8 mouse cellular contexts compared by ENCODE assay signal in the genomic region with DNA sequence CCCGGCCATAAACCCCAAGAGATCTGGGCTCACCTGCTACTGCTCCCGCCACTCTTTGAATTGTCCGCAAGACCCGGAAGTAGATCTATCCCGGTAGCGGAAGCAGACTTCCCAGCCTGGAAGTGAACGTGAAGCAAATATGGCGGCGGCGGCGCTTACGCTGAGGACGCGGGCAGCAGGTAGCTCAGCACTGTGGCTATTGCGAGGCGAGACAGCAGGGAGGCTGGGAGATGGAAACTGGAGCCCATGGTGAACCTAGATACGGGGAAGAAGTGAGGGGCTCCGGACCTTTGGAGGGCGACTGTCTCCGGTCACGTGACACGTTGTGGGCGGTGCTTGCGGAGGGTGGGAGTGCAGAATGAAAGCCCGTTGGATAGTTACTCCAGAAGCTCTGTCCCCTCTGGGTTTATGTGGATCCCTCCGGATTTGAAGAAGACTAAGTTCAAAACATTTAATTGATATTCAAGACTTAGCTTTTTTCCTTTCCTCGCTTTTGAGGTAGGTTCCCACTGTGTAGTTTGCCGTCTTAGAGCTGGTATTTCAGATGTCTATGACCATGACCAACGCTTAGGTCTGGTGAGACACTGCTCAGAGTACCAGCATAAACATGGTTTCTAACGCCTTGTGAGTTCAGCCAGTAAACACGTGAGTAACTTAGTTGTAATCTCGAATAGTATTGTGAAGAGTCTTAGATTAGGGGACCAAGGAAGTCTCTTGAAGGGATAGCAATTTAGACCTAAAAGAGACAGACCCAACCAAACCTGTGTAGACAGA. TPM values are rescaled to one million over a fixed set of nuclear protein-coding genes. Genes with fewer than 3 reads are reported as not detected.
DNase-seq lines count a peak whose midpoint lies in the region; TF ChIP-seq lines count a peak whose summit lies in the region.

A gene (plus strand): TSS at position 105 of the 774 bp plus-strand sequence.
A gene (minus strand): TSS at position 302 of the 774 bp plus-strand sequence.

- peak; percentile 88 for DNase-seq in adipocyte (ENCODE audit: low spot score)
- DNase-seq in gastrocnemius, postnatal 10 days, result peak; percentile 87
- DNase-seq in induced T-regulatory cell, adult 2 months (ENCODE audit: low read depth), result peak; percentile 92
- DNase-seq in left cerebral cortex, adult 9 months (ENCODE audit: low spot score in 2 of 2), result peak; percentile 67 to 90
- peak; percentile 86 to 91 for DNase-seq in right cerebral cortex, adult 2 months (ENCODE audit: low spot score in 2 of 2)
- peak; percentile 31 for DNase-seq in urinary bladder, postnatal 10 days (ENCODE audit: low spot score)

- peak within 1 kb of the TSS; percentile 94 for H3K27ac ChIP-seq in cortical plate, adult 2 months (ENCODE audit: insufficient read depth, low read length)

- H3K27me3 ChIP-seq in megakaryocyte, embryonic 14.5 days (replicated peaks), result no peaks in the 10 kb centered on the region

- peaks cover 55% of the 10 kb centered on the region for H3K36me3 ChIP-seq in megakaryocyte, embryonic 14.5 days (replicated peaks; ENCODE audit: low read length)

- no peak for TF ChIP-seq CTCF in cortical plate, adult 2 months (IDR thresholded peaks at IDR 0.05; ENCODE audit: extremely low read depth, insufficient read depth, low read length)

- peak; percentile 53; the same call in 1 of the 2 replicates for TF ChIP-seq POLR2A in cortical plate, adult 2 months (IDR thresholded peaks at IDR 0.05; ENCODE audit: extremely low read depth, insufficient read depth, low read length)

- peaks cover 6% of the 10 kb centered on the region; the same call in 1 of the 2 replicates for H3K4me1 ChIP-seq in cortical plate, adult 2 months (ENCODE audit: control insufficient read depth, insufficient read depth, low read length)
- H3K4me1 ChIP-seq in megakaryocyte, embryonic 14.5 days, result peaks cover 32% of the 10 kb centered on the region

- H3K4me3 ChIP-seq in cortical plate, adult 2 months (ENCODE audit: insufficient read depth, low read length), result peak within 1 kb of the TSS; percentile 93
- H3K4me3 ChIP-seq in megakaryocyte, embryonic 14.5 days (replicated peaks), result peak within 1 kb of the TSS; percentile 98

- H3K9me3 ChIP-seq in megakaryocyte, embryonic 14.5 days, result no peaks in the 10 kb centered on the region

RNA-seq across cellular contexts. Expression of the first gene that starts in this region (rescaled TPM):
- 122 and 130 TPM in 2 replicates for polyA plus RNA-seq in cortical plate, adult 2 months (2012; rRNA removed)
- 10 to 100 TPM; 50.2 to 63.1 TPM for total RNA-seq in gastrocnemius, postnatal 10 days (2021)
- polyA plus RNA-seq in megakaryocyte, embryonic 14.5 days (2012; ENCODE audit: insufficient read depth, low replicate concordance), result 5.8 and 93.0 TPM in 2 replicates

RNA-seq across cellular contexts. Expression of the second gene that starts in this region (rescaled TPM):
- polyA plus RNA-seq in cortical plate, adult 2 months (2012; rRNA removed), result 0.17 TPM in 2 replicates
- total RNA-seq in gastrocnemius, postnatal 10 days (2021), result 1 to 10 TPM; 1.3 to 1.5 TPM
- 6.0 and 9.3 TPM in 2 replicates for polyA plus RNA-seq in megakaryocyte, embryonic 14.5 days (2012; ENCODE audit: insufficient read depth, low replicate concordance)

Comparison
In these comparisons a context has a peak if more than half of its experiments do, and no peak if none do; other contexts are left out.
1. Peak in every context shown above with its lines: DNase-seq, H3K4me3 ChIP-seq and H3K27ac ChIP-seq.
2. DNase-seq: peak in every context shown above with its lines; median percentile 92 in induced T-regulatory cell, adult 2 months; 88 in right cerebral cortex, adult 2 months; 88 in adipocyte; 87 in gastrocnemius, postnatal 10 days; 78 in left cerebral cortex, adult 9 months; 31 in urinary bladder, postnatal 10 days.